Mouse (Mus musculus): Measurements from ENCODE around the gene Nrp1. TPM values are rescaled to one million over a fixed set of nuclear protein-coding genes. Genes with fewer than 3 reads are reported as not detected.
A peak's percentile ranks its signal among the peaks of the same experiment; 100 is the strongest.

The Nrp1 gene
- polyA plus RNA-seq, 1 experiment from 2014 or later, result 158 TPM

GRCm38 (mm10) chr8:128435749-128436148 is 77.3 kb downstream of the Nrp1 start:
- no peaks in the 10 kb centered on the region for H3K27me3 ChIP-seq (replicated peaks; ENCODE audit: insufficient read depth, low read length)
- TF ChIP-seq CTCF (IDR thresholded peaks at IDR 0.05) (no peak), EP300 (IDR thresholded peaks at IDR 0.05) (no peak)
- WGBS, result 60% methylated on average over 4 of the region's 4 CpGs
- H3K4me1 ChIP-seq (ENCODE audit: insufficient read depth, low read depth, low read length), result no peaks in the 10 kb centered on the region
- no peak overlapping the region for H3K9ac ChIP-seq (replicated peaks; ENCODE audit: low read depth)
- H3K9me3 ChIP-seq (ENCODE audit: low read length), result no peaks in the 10 kb centered on the region
- no peak overlapping the region for H3K4me2 ChIP-seq (replicated peaks; ENCODE audit: low read depth, low read length)
- no peak overlapping the region for H3K4me3 ChIP-seq (ENCODE audit: low read depth, low read length)
- H3K36me3 ChIP-seq (ENCODE audit: insufficient read depth, low read length), result peaks cover 41% of the 10 kb centered on the region
- H3K27ac ChIP-seq (ENCODE audit: low read length), result no peak overlapping the region; the same call in 1 of the 2 replicates
- no peak for DNase-seq (ENCODE audit: low spot score)
- ATAC-seq, result no peak

- Histone ChIP-seq H3K4me2 (replicated peaks; ENCODE audit: low read depth, low read length) (no peak overlapping the region), H3K4me1 (ENCODE audit: insufficient read depth, low read depth, low read length) (no peaks in the 10 kb centered on the region), H3K27ac (ENCODE audit: low read length) (peak overlapping the region; percentile 28; the same call in 1 of the 2 replicates), H3K4me3 (ENCODE audit: low read depth, low read length) (no peak overlapping the region), H3K36me3 (ENCODE audit: insufficient read depth, low read length) (peaks cover 33% of the 10 kb centered on the region), H3K9ac (replicated peaks; ENCODE audit: low read depth) (no peak overlapping the region), H3K9me3 (ENCODE audit: low read length) (no peaks in the 10 kb centered on the region), H3K27me3 (replicated peaks; ENCODE audit: insufficient read depth, low read length) (no peaks in the 10 kb centered on the region)
- TF ChIP-seq CTCF (IDR thresholded peaks at IDR 0.05), result no peak
- peak; percentile 81 for TF ChIP-seq EP300 (IDR thresholded peaks at IDR 0.05)
- ATAC-seq (peak; percentile 80), DNase-seq (ENCODE audit: low spot score) (peak; percentile 57)
- 66% methylated on average over 12 of the region's 12 CpGs for WGBS
Measured at GRCm38 (mm10) chr8:128437156-128437825, 78.9 kb downstream of the Nrp1 start.

GRCm38 (mm10) chr8:128441407-128441806 is 83.0 kb downstream of the Nrp1 start:
- Histone ChIP-seq H3K27me3 (replicated peaks; ENCODE audit: insufficient read depth, low read length) (no peaks in the 10 kb centered on the region), H3K4me1 (ENCODE audit: insufficient read depth, low read depth, low read length) (no peaks in the 10 kb centered on the region; the same call in 1 of the 2 replicates), H3K9me3 (ENCODE audit: low read length) (no peaks in the 10 kb centered on the region), H3K9ac (replicated peaks; ENCODE audit: low read depth) (no peak overlapping the region), H3K36me3 (ENCODE audit: insufficient read depth, low read length) (peaks cover 4% of the 10 kb centered on the region; the same call in 1 of the 2 replicates), H3K27ac (ENCODE audit: low read length) (no peak overlapping the region), H3K4me2 (replicated peaks; ENCODE audit: low read depth, low read length) (no peak overlapping the region), H3K4me3 (ENCODE audit: low read depth, low read length) (no peak overlapping the region)
- TF ChIP-seq EP300 (IDR thresholded peaks at IDR 0.05) (no peak), CTCF (IDR thresholded peaks at IDR 0.05) (no peak)
- 77% methylated on average over 1 of the region's 1 CpGs for WGBS
- DNase-seq (ENCODE audit: low spot score), result no peak
- ATAC-seq, result no peak

GRCm38 (mm10) chr8:128445596-128445995 is 87.2 kb downstream of the Nrp1 start:
- Histone ChIP-seq H3K4me1 (ENCODE audit: insufficient read depth, low read depth, low read length) (peaks cover 3% of the 10 kb centered on the region; the same call in 1 of the 2 replicates), H3K27ac (ENCODE audit: low read length) (peak overlapping the region; percentile 26; the same call in 1 of the 2 replicates), H3K4me2 (replicated peaks; ENCODE audit: low read depth, low read length) (no peak overlapping the region), H3K9me3 (ENCODE audit: low read length) (no peaks in the 10 kb centered on the region), H3K27me3 (replicated peaks; ENCODE audit: insufficient read depth, low read length) (no peaks in the 10 kb centered on the region), H3K36me3 (ENCODE audit: insufficient read depth, low read length) (no peaks in the 10 kb centered on the region), H3K4me3 (ENCODE audit: low read depth, low read length) (no peak overlapping the region), H3K9ac (replicated peaks; ENCODE audit: low read depth) (no peak overlapping the region)
- TF ChIP-seq EP300 (IDR thresholded peaks at IDR 0.05), result no peak
- TF ChIP-seq CTCF (IDR thresholded peaks at IDR 0.05), result no peak
- 47% methylated on average over 4 of the region's 4 CpGs for WGBS
- no peak for ATAC-seq
- no peak for DNase-seq (ENCODE audit: low spot score)

- H3K4me3 ChIP-seq (ENCODE audit: low read depth, low read length), result no peak overlapping the region
- H3K9ac ChIP-seq (replicated peaks; ENCODE audit: low read depth), result no peak overlapping the region
- 58% methylated on average over 3 of the region's 3 CpGs for WGBS
- TF ChIP-seq CTCF (IDR thresholded peaks at IDR 0.05) (no peak), EP300 (IDR thresholded peaks at IDR 0.05) (no peak)
- H3K4me2 ChIP-seq (replicated peaks; ENCODE audit: low read depth, low read length), result no peak overlapping the region
- H3K36me3 ChIP-seq (ENCODE audit: insufficient read depth, low read length), result peaks cover 6% of the 10 kb centered on the region; the same call in 1 of the 2 replicates
- peak; percentile 79 for DNase-seq (ENCODE audit: low spot score)
- no peaks in the 10 kb centered on the region for H3K9me3 ChIP-seq (ENCODE audit: low read length)
- H3K4me1 ChIP-seq (ENCODE audit: insufficient read depth, low read depth, low read length), result peaks cover 11% of the 10 kb centered on the region; the same call in 1 of the 2 replicates
- peak overlapping the region; percentile 21 for H3K27ac ChIP-seq (ENCODE audit: low read length)
- ATAC-seq, result peak; percentile 86
- H3K27me3 ChIP-seq (replicated peaks; ENCODE audit: insufficient read depth, low read length), result no peaks in the 10 kb centered on the region
Measured at GRCm38 (mm10) chr8:128446636-128447035, 88.2 kb downstream of the Nrp1 start.

GRCm38 (mm10) chr8:128447320-128447719 is 88.9 kb downstream of the Nrp1 start:
- H3K4me3 ChIP-seq (ENCODE audit: low read depth, low read length), result no peak overlapping the region
- H3K27ac ChIP-seq (ENCODE audit: low read length), result no peak overlapping the region; the same call in 1 of the 2 replicates
- H3K4me2 ChIP-seq (replicated peaks; ENCODE audit: low read depth, low read length), result no peak overlapping the region
- H3K4me1 ChIP-seq (ENCODE audit: insufficient read depth, low read depth, low read length), result peaks cover 11% of the 10 kb centered on the region; the same call in 1 of the 2 replicates
- ATAC-seq, result peak; percentile 89
- H3K27me3 ChIP-seq (replicated peaks; ENCODE audit: insufficient read depth, low read length), result no peaks in the 10 kb centered on the region
- TF ChIP-seq CTCF (IDR thresholded peaks at IDR 0.05) (no peak), EP300 (IDR thresholded peaks at IDR 0.05) (peak; percentile 99)
- WGBS, result 72% methylated on average over 3 of the region's 3 CpGs
- peak; percentile 91 for DNase-seq (ENCODE audit: low spot score)
- no peaks in the 10 kb centered on the region for H3K9me3 ChIP-seq (ENCODE audit: low read length)
- no peak overlapping the region for H3K9ac ChIP-seq (replicated peaks; ENCODE audit: low read depth)
- H3K36me3 ChIP-seq (ENCODE audit: insufficient read depth, low read length), result peaks cover 6% of the 10 kb centered on the region; the same call in 1 of the 2 replicates
